Mouse (Mus musculus) heart, postnatal 0 days (tissue): Measurements from ENCODE around the gene Dlx5.

ENCODE experiments used
- CTCF ChIP-seq: IDR thresholded peaks from 2 replicates; pipeline ENCODE4 v1.5.1; 2016; ENCODE audit warnings: antibody characterized with exemption, control low read depth, low read depth
- EP300 ChIP-seq: IDR thresholded peaks from 2 replicates; pipeline ENCODE4 v1.6.1; 2016; ENCODE audit warnings: antibody characterized with exemption, low read depth

- TF ChIP-seq CTCF (no peak), EP300 (no peak)
These were observed 5.7 kb downstream of the Dlx5 start for GRCm38 (mm10) chr6:6876231-6876630.
